In the genomic region with DNA sequence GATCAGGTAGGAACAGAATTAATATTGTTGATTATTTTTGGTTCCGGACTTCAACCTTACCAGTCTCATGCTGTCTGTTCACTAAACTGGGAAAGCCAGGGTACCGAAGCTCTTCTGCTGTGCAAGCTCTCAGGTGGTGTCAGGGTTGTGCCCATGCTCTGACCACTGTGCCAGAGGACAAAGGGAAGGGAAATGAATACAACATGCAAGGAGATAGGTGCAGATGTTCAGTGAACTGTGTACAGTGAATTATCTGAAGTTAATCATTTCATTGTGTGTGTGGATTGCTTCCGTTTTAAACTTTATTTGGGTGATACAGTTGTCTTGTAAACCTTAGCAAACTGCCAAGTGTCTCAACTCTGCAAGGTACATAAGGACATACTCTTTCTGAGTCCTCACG, we compare ENCODE assay signal across 18 mouse cellular contexts. TPM values are rescaled to one million over a fixed set of nuclear protein-coding genes. Genes with fewer than 3 reads are reported as not detected.
DNase-seq lines count a peak whose midpoint lies in the region; TF ChIP-seq lines count a peak whose summit lies in the region.
"Had no signal": no experiment of that assay in that cellular context is flagged by ENCODE, and none has a peak within 500 bp of the region (broad histone marks: within the 10 kb centered on the region; RNA-seq: fewer than 3 reads in every experiment).

No protein-coding gene starts in this region.

- TF ChIP-seq POLR2A in kidney, adult 2 months (IDR thresholded peaks at IDR 0.05; ENCODE audit: low read depth, low read length): no peak

- peaks cover 11% of the 10 kb centered on the region for H3K36me3 ChIP-seq in kidney, adult 2 months (ENCODE audit: control insufficient read depth, insufficient read depth, low read length)

- no peak for TF ChIP-seq CTCF in kidney, adult 2 months (conservative IDR thresholded peaks at IDR 0.05; ENCODE audit: insufficient read depth, insufficient read length, low read depth, low read length)

- H3K27me3 ChIP-seq in kidney, adult 2 months (replicated peaks; ENCODE audit: control insufficient read depth, insufficient read depth, low read length): no peaks in the 10 kb centered on the region
- H3K27me3 ChIP-seq: CH12.LX, Patski had no signal

- H3K4me3 ChIP-seq in kidney, adult 2 months (ENCODE audit: insufficient read depth, low read depth, low read length): no peak overlapping the region

- 61% methylated on average over 4 of the region's 4 CpGs for WGBS in kidney, adult 2 months

- no peak overlapping the region; the same call in 1 of the 2 replicates for H3K27ac ChIP-seq in kidney, adult 2 months (ENCODE audit: insufficient read depth, low read depth, low read length)

- peak; percentile 55 for DNase-seq in kidney, adult 2 months
- no peak for DNase-seq in kidney, postnatal 10 days
- peak; percentile 58 for DNase-seq in kidney, adult 9 months
- DNase-seq in kidney, adult 11 months: no peak
- DNase-seq: adrenal gland, adult 2 months; adrenal gland, adult 8-10 months; adrenal gland, postnatal 10 days; adrenal gland, postnatal 14 days; adrenal gland, postnatal 25 days; adrenal gland, postnatal 36 days; B cell, adult 2 months; cerebellum, adult 11 months; cerebellum, adult 11-12 months; cerebellum, adult 18-20 months had no signal

- H3K4me1 ChIP-seq in kidney, adult 2 months (ENCODE audit: control insufficient read depth, insufficient read depth, low read length): peaks cover 3% of the 10 kb centered on the region; the same call in 1 of the 2 replicates

RNA-seq across cellular contexts. Expression of a gene that starts 10.2 kb away (rescaled TPM):
- polyA plus RNA-seq in kidney, adult 2 months (2012; rRNA removed): 20.1 and 22.2 TPM in 2 replicates

RNA-seq across cellular contexts. Expression of a gene that starts 20.2 kb away (rescaled TPM):
- polyA plus RNA-seq in kidney, adult 2 months (2012; rRNA removed): 49.4 and 68.3 TPM in 2 replicates

RNA-seq across cellular contexts. Expression of a gene that starts 20.4 kb away (rescaled TPM):
- 6.7 and 7.3 TPM in 2 replicates for polyA plus RNA-seq in kidney, adult 2 months (2012; rRNA removed)
- polyA plus RNA-seq: G1E had no signal

RNA-seq across cellular contexts. Expression of a gene that starts 20.5 kb away (rescaled TPM):
- 112 and 135 TPM in 2 replicates for polyA plus RNA-seq in kidney, adult 2 months (2012; rRNA removed)
- polyA plus RNA-seq: C2C12, G1E had no signal

Comparison
In these comparisons a context has a peak if more than half of its experiments do, and no peak if none do; other contexts are left out.
1. DNase-seq: peak in kidney, adult 2 months (single experiment) and kidney, adult 9 months (single experiment); none in kidney, postnatal 10 days (single experiment) and kidney, adult 11 months (single experiment).